Mouse (Mus musculus) right cerebral cortex, postnatal 10 days (tissue): ENCODE measurements around the gene Ascl5.

Source experiments
- DNase-seq, 2 experiments: peaks; one replicate each; pipeline ENCODE4 v3.0.0; 2021; ENCODE audit warnings: low spot score in 2 of 2

Gene Ascl5

GRCm38 (mm10) chr1:136050312-136051012 is at the start of gene Ascl5:
TSS of gene Ascl5 (plus strand) at chr1:136050804.
- DNase-seq = no peak

GRCm38 (mm10) chr1:136001438-136001837 is 49.2 kb upstream of the Ascl5 start:
- DNase-seq = no peak

GRCm38 (mm10) chr1:136006292-136006748 is 44.3 kb upstream of the Ascl5 start, which contains the start of gene Igfn1:
TSS of gene Igfn1 (minus strand) at chr1:136006342.
- DNase-seq = no peak

GRCm38 (mm10) chr1:136007211-136008158 is 43.1 kb upstream of the Ascl5 start, which contains the start of gene Tmem9:
TSS of gene Tmem9 (plus strand) at chr1:136008150.
- DNase-seq = peak; percentile 70 to 71

GRCm38 (mm10) chr1:136008159-136008533 is 42.5 kb upstream of the Ascl5 start:
- DNase-seq = no peak

- no peak for DNase-seq
Measured at GRCm38 (mm10) chr1:136010247-136010646, 40.4 kb upstream of the Ascl5 start.

GRCm38 (mm10) chr1:136013513-136013912 is 37.1 kb upstream of the Ascl5 start:
- DNase-seq = no peak

GRCm38 (mm10) chr1:136014796-136015502 is 35.7 kb upstream of the Ascl5 start:
- no peak for DNase-seq

GRCm38 (mm10) chr1:136017307-136017706 is 33.3 kb upstream of the Ascl5 start:
- DNase-seq = no peak

GRCm38 (mm10) chr1:136017907-136018313 is 32.7 kb upstream of the Ascl5 start:
- peak; percentile 97 to 98 for DNase-seq

GRCm38 (mm10) chr1:136018390-136019189 is 32.0 kb upstream of the Ascl5 start:
- DNase-seq = no peak

- DNase-seq = no peak
Measured at GRCm38 (mm10) chr1:136030201-136030600, 20.4 kb upstream of the Ascl5 start.

GRCm38 (mm10) chr1:136031697-136032096 is 18.9 kb upstream of the Ascl5 start:
- DNase-seq = no peak

- no peak for DNase-seq
Measured at GRCm38 (mm10) chr1:136032961-136033360, 17.6 kb upstream of the Ascl5 start.

GRCm38 (mm10) chr1:136038746-136039538 is 11.7 kb upstream of the Ascl5 start:
- DNase-seq = no peak

- DNase-seq = no peak
Measured at GRCm38 (mm10) chr1:136040452-136040851, 10.2 kb upstream of the Ascl5 start.

- DNase-seq = no peak
Measured at GRCm38 (mm10) chr1:136040874-136041273, 9.7 kb upstream of the Ascl5 start.

GRCm38 (mm10) chr1:136045774-136046173 is 4.8 kb upstream of the Ascl5 start:
- DNase-seq = peak; percentile 75 to 83

GRCm38 (mm10) chr1:136047432-136047831 is 3.2 kb upstream of the Ascl5 start:
- no peak for DNase-seq

GRCm38 (mm10) chr1:136047894-136048293 is 2.7 kb upstream of the Ascl5 start:
- DNase-seq = no peak
